Mouse (Mus musculus) erythroblast, embryonic 14.5 days (primary cell): ENCODE data around the gene Nfic.

Experiments
- GATA1 ChIP-seq: IDR thresholded peaks from 2 replicates; pipeline ENCODE4 v1.6.1; 2012; ENCODE audit warnings: low read length, inconsistent platforms, mixed read lengths
- TAL1 ChIP-seq: IDR thresholded peaks from 3 replicates; pipeline ENCODE4 v1.6.1; 2012; ENCODE audit warnings: low read length, inconsistent platforms, mixed read lengths

DNA sequence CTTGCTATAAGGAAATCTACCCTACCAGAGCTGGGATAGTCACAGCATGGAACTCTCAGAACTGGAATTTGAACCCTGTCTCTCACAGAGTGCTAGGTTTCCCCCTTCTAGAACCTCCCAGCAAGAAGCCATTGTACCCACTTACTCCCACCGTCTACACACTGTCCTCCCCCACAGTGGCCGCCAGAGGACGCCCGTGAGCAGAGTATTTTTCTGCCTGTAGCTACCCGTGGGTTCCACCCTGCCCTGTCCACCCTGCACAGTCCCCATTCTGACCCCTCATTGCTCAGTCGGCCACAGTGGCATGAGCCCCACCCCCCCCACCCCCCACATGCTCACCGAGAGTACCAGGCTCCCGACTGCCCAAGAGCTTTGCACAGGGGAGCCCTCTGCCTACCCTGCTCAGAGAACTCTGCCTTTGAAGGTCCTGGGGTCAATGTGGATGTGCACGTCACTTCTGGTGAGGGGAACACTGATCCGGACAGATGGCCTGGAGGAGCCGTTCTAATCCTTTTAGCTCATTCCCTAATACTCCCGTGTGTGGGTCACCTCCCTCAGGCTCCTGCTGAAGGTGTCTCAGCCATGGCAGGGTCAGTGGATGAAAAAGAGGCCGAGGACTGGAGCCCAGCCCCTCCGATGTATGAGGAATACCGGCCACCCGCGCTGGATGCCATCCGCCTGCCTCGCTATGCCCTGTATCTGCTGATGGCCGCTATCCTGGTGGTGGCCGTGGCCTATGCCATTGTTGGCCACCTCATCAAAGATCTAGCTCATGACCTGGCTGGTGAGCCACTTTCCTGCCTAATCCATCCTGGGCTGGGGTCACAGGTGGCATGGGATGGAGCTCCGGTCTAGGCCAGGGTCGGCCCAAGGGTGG is 65.4 kb downstream of the Nfic start:
- TF ChIP-seq GATA1 (no peak), TAL1 (no peak)
